Mouse (Mus musculus): ENCODE measurements around the gene Etnppl.

Etnppl gene

DNA sequence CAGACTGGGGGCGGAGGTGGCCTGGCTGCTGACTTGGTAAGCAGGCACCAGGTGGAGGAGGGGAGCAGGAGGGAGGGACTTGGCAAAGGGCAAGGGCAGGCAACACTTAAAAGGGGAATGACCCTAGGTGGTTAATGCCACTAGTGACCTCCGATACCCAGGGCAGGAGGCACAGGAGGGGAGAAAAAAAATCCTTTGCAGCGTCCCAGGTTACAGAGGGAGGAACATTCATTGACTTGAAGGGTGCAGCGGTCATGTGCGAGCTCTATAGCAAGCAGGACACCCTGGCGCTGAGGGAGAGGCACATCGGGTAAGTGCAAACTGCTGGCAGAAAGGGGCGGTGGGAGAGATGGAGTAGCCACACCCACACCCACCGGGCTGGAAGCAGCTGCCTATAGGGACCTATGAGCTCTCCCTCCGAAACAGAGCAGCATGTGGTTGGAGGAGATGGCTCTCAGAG, at the start of gene Etnppl:
TSS of gene Etnppl (plus strand) at position 10 of the 460 bp plus-strand sequence.
- peak; percentile 63 for DNase-seq (ENCODE audit: low spot score)

GRCm38 (mm10) chr3:130568331-130569095, 48.7 kb upstream of the Etnppl start:
- no peak for DNase-seq (ENCODE audit: low spot score)

DNA sequence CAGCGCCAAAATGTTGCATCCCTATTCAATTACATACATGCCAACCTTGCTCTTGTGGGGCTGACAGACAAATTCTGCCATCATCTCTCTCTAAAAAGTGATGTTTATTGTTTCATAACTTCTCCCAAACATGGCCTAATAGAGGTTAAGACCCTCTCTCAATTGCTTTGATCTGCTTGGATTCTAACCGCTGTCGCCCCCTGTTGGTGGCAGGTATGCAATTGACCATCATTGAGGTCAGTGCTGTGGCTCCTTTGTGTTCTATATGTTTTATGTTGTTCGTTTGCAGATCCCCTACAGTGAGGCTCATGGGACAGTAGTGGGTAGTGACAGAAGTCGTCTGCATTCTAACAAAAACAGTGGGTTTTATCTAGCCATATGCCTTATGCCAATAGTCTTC, 44.0 kb upstream of the Etnppl start:
- no peak for DNase-seq (ENCODE audit: low spot score)

GRCm38 (mm10) chr3:130574652-130575051, 42.6 kb upstream of the Etnppl start:
- peak; percentile 81 for DNase-seq (ENCODE audit: low spot score)

DNA sequence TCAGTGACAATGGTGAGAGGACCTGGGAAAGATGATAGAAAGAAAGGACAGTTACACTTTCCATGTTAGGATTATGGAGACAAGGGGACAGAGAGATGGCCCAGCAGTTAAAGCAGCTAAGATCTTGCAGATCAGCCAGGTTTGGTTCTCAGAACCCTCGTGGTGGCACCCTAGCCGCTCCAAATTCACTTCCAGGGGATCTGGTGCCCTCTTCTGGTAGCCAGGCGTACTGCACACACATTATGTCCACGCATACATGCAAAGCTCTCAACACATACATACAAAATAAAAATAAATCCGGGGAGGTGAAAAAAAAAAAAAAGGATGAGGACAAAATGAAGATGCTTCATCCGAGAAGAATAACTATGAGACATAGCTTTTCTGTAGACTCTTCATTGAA, 40.6 kb upstream of the Etnppl start:
- DNase-seq (ENCODE audit: low spot score), result peak; percentile 62

- DNase-seq (ENCODE audit: low spot score), result no peak
Observed at GRCm38 (mm10) chr3:130579501-130579900, 37.7 kb upstream of the Etnppl start.

GRCm38 (mm10) chr3:130581577-130581976, 35.7 kb upstream of the Etnppl start:
- no peak for DNase-seq (ENCODE audit: low spot score)

GRCm38 (mm10) chr3:130582903-130583664, 34.2 kb upstream of the Etnppl start:
- no peak for DNase-seq (ENCODE audit: low spot score)

DNA sequence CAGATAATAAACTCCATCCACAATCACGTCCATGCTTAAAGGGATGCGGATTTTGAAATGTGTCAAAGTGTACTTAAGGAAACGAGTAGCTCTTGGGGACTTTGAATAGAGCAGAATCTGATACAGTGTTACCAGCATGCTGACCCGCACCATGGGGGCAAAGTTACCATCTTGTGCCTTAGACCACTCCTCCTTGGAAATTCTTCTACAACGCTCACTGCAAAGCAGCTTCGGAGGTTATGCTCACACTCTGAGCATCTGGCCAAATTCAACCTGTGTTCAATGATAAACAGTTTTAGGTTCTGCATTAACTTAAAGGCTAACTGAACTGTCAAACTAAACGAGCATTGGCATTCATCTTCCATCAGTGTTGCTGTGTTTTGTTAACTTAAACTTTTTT, 33.2 kb upstream of the Etnppl start:
- DNase-seq (ENCODE audit: low spot score), result no peak

DNA sequence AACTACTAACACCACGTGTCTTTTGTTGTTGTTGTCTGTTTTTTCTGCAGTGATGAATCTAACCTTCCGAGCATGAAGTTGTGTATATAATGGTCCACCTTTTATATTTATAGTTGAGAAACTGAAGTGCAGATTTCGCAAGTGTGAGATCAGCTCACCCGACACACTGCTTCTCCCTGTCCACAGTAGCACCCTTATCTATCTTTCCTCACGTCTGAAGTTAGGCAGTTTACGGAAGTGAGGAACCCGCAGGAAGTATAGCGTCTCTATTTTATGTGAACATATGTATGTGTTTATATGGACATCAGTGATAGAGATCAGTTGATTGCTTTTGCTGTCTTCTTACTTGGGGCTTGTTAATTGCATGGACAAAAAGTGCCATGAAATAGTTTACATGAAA, 22.2 kb upstream of the Etnppl start:
- no peak for DNase-seq (ENCODE audit: low spot score)

GRCm38 (mm10) chr3:130601491-130601890, 15.8 kb upstream of the Etnppl start:
- DNase-seq (ENCODE audit: low spot score), result no peak

- DNase-seq (ENCODE audit: low spot score), result peak; percentile 26
Observed at GRCm38 (mm10) chr3:130607924-130608323, 9.3 kb upstream of the Etnppl start.

- DNase-seq (ENCODE audit: low spot score), result no peak
Observed at GRCm38 (mm10) chr3:130614444-130614843, 2.8 kb upstream of the Etnppl start.

- no peak for DNase-seq (ENCODE audit: low spot score)
Observed at GRCm38 (mm10) chr3:130615625-130616024, 1.6 kb upstream of the Etnppl start.

- DNase-seq (ENCODE audit: low spot score), result no peak
Observed at GRCm38 (mm10) chr3:130620517-130621146, 3.4 kb downstream of the Etnppl start.

DNA sequence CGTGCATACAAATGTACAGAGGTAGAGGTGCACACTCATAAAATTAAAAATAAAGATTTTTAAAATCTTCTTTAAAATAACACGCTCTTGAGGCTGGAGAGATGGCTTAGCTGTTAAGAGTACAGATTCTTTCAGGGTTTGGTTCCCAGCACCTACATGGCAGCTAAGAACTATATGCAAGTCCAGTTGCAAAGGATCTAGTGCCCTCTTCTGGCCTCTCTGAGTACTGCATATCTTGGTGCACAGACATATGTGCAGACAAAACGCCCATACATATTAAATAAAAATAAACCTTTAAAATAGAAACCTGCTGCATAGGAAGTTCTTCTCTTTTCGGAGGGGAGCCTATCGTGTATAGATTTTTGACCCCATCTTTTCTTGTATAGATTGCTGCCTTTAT, 11.1 kb downstream of the Etnppl start:
- no peak for DNase-seq (ENCODE audit: low spot score)

- DNase-seq (ENCODE audit: low spot score), result no peak
Observed at GRCm38 (mm10) chr3:130633859-130634258, 16.6 kb downstream of the Etnppl start.

- no peak for DNase-seq (ENCODE audit: low spot score)
Observed at GRCm38 (mm10) chr3:130646110-130646810, 29.0 kb downstream of the Etnppl start.

DNA sequence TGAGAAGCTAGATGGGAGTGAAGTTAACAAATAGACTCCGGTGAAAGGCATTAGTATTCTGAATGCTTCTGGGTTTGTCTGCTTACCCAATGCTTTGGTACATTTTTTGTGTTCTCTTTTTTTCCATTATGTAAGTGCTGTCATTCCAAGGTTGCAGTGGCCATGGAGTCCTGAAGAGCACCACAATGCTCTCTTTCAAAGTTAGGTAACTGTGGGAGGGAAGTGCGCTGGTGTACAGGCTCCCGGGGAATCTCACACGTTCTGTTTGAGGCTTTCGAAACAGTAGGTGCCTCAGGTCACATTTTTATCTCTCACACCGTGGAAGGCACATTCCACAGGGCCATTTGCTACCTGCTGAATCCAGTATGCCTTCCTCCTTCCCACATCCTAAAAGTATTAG, 32.3 kb downstream of the Etnppl start:
- DNase-seq (ENCODE audit: low spot score), result no peak

DNA sequence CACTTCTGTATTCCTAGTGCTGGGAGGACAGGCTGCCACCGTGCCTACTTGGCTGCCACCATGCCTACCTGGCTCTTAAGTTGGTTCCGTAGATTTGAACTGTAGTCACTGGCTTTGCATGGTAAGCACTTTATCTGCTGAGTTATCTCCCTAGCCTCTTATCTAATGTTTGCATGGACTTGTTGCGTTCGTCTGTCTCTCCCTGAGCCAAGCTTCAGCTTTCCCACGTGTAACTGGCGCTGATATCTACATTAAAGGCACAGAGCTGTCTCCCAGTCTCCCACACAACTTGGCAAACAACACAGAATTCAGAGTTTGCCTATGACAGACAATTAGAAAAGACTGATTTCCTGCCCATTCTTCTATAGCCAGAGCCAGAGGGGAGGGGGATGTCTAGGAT, 43.4 kb downstream of the Etnppl start:
- no peak for DNase-seq (ENCODE audit: low spot score)

DNA sequence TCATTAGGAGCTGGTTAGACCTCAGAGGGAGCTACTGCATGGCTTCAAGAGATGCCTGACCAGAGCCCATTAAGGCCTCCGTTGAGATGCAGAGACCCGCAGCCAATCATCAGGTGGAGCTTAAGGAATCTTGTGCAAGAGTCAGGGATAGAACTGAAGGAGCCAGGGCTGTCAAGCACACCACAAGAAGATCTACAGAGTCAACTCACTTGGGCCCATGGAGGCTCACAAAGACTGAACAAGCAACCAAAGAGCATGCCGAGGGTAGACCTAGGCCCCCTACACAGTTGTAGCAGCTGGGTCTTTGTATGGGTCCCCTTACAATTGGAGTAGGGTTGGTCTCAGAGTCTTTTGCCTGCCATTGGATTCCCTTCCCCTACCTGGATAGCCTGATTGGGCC, 45.2 kb downstream of the Etnppl start:
- no peak for DNase-seq (ENCODE audit: low spot score)

DNA sequence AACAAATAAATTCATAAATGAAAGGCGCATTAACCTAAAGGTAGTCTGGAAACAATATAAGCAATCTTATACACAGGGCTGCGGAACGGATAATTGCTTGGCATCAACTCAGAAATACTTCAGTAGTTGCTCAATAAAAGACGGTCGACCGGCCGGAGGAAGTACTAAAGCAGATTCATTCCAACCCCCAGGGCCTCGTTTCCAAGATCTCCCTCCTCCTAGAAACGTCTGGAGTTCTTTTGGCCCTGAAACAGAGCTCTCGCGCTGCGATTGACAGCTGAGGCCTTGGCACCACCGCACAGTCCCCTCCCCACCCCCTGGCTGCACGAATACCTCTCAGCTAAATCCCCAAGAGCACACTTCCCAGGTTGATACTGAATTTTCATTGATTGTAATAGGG, 54.0 kb downstream of the Etnppl start:
- DNase-seq (ENCODE audit: low spot score), result no peak
